Mouse (Mus musculus): ENCODE data around the gene Sqstm1. TPM values are rescaled to one million over a fixed set of nuclear protein-coding genes. Genes with fewer than 3 reads are reported as not detected.

The Sqstm1 gene
- total RNA-seq, 2 experiments from 2014 or later, result 196 to 231 TPM

- no peak for DNase-seq
These were observed 20.1 kb upstream of the Sqstm1 start for GRCm38 (mm10) chr11:50230481-50231304.

- DNase-seq, result no peak
These were observed 18.8 kb upstream of the Sqstm1 start for GRCm38 (mm10) chr11:50229252-50229910.

DNA sequence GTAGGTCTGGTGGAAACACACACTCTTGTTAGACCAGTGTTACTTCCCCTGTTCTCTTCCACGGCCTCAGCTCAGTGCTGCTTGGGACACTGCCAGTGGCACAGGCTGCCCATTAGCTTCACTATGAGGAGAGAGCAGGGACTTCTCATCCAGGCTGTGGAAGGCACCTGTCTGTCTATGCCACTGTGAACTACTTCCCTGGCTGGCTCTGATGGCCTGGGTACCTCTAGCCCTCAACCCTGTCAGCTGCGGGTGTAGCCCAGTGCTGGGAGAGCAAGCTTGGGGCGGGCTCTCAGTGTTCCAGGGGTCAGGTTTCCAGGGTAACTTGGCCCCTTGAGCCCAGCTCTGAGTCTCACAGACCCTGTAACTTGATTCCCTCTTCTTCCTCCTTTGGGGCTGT, 18.1 kb upstream of the Sqstm1 start:
- DNase-seq, result no peak

- no peak for DNase-seq
These were observed 17.1 kb upstream of the Sqstm1 start for GRCm38 (mm10) chr11:50227736-50228135.

DNA sequence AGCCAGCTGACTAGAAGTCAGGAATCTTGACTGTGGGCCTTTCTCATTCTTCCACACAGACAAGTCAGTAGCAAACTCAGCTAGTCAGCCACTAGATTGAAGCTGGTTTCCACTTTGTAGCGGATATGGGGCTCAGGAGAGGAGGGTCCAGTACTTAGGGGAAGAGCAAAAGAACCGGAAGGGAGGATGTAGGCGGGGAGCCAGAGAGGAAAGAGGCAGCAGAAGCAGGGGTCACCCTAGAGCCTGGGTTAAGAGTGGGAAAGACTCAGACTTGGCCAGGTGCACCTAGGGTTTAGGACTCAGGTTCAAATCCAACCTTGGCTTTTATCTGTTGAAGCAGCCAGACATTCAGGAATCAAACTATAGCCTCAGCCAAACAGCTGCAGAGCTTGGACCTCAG, 16.6 kb upstream of the Sqstm1 start:
- no peak for DNase-seq

- no peak for DNase-seq
These were observed 15.8 kb upstream of the Sqstm1 start for GRCm38 (mm10) chr11:50226406-50226805.

DNA sequence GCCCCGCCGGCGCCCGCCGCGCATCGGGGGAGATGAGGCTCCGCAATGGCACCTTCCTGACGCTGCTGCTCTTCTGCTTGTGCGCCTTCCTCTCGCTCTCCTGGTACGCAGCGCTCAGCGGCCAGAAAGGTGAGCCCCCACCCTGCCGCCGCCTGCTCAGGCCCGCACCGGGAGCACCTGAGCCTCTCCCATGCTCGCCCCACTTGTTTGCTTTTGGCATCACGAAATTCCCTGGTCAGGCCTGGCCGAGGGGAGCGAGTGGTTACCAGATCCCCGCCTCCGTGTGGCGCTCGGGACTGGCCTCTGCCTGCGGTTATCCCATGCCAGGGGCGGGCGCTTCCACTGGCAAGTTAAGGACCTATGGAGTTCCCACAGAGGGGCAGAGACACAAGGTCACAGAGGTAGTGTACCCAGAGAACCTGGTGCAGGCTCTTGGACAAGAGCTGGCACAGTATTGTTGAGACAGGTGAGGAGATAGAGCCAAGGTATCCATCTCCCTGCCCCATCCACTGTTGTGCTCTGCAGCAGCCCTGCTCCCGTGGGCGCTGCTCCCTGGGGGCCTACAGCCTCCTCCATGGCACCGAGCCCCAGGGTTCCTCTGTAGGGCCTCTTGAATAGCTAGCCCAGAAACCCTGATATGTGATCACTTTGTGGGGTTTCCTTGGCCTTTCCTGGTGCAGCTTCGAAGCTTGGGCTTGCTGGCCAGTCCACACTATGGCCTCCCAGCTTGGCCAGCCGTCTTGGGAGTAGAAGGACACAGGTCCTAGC, 15.2 kb upstream of the Sqstm1 start:
- peak; percentile 50 for DNase-seq

- peak; percentile 87 for DNase-seq
These were observed 14.3 kb upstream of the Sqstm1 start for GRCm38 (mm10) chr11:50224671-50225530.

DNA sequence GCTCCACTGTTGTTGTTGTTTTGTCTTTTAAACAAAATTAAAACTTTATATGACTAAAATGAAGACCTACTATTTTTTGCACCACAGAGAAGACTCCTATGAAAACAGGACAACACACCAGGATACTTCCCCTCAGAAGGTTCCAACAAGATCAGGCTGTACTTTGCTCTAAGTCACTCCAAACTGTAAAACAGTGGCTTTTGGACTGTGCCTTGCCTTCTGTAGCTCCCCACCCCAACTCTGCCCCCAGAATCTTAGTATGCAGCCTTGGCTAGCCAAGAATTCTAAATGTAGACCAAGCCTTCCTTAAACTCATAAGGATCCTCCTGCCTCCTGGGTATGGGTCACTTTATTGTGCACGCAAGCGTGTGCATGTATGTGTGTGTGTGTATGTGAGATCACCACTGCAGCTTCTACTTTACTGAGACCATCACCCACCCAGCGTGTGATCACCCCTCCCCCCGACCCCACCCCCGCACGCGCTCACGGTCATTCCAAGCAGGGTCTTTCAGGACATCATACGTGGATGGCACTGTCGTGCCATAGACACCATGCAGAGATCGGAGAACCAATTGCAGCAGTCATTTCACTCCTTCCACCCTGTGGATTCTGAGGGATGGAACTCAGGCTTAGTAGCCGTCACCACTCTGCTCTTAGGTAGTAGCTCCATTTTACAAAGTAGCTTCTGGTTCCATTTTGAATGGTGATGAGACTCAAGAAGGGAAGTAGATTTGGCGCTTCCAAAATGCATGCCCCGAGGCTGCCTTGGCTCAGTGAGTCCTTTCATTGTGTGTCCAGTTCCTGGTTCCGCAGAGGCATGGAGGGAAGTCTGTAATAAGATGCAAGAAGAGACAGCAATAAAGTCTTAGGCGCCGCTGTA, 13.4 kb upstream of the Sqstm1 start:
- peak; percentile 1 for DNase-seq

DNA sequence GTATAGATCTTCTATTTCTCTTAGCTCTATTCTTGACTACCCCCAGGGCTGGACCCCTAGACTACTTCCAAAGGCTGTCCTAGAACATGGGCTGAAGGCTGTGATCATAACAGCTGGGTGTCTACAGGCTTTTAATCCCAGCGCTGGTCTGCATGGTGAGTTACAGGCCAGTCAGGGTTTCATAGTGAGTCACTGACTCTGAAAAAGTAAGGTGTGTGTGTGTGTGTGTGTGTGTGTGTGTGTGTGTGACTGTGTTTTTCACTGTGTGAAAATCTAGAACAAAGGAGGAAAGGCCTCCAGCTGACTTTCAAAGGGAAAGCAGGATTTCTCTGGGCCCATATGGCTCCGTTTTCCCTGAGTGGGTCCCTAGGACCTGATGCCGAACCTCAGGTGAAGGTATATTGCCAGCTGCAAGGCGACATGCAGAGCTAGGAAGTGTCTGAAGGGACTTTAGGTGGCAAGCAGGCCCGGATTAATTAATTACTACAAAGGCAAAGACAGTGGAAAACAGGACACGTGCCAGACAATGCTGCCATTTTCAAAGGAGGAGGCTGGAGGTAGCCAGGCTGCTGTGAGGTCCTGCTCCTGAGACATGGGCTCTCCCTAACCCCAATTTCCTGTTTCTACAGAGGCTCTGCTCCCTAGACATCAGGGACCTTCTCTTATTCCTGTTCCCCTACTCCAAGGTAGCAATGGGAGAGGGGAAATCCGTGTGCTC, 12.1 kb upstream of the Sqstm1 start:
- no peak for DNase-seq

GRCm38 (mm10) chr11:50219833-50220232, 9.2 kb upstream of the Sqstm1 start:
- no peak for DNase-seq

DNA sequence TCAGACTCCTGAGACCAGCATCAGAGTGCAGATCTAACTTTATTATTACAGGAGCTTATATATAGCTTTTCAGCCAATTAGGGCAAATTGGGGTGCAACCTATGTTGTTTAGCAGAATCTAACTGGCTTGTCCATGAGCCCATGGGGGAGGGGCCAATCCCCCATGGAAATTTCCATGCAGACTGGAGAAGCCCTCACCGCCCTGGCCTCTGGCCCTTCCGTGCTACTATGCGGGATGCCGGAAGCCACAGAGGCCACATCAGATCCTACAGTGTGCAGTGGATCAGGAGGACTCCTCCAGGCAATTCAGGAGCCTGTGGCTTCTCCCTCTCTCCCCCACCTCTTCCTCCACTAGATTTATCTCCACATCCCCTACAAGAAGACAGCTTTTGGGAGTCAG, 7.2 kb upstream of the Sqstm1 start:
- DNase-seq, result no peak

- DNase-seq, result no peak
These were observed 6.2 kb upstream of the Sqstm1 start for GRCm38 (mm10) chr11:50216724-50217366.

GRCm38 (mm10) chr11:50215633-50216032, 5.0 kb upstream of the Sqstm1 start:
- no peak for DNase-seq

GRCm38 (mm10) chr11:50214631-50215030, 4.0 kb upstream of the Sqstm1 start:
- DNase-seq, result no peak

- DNase-seq, result peak; percentile 56
These were observed 2.5 kb upstream of the Sqstm1 start for GRCm38 (mm10) chr11:50212848-50213758.

DNA sequence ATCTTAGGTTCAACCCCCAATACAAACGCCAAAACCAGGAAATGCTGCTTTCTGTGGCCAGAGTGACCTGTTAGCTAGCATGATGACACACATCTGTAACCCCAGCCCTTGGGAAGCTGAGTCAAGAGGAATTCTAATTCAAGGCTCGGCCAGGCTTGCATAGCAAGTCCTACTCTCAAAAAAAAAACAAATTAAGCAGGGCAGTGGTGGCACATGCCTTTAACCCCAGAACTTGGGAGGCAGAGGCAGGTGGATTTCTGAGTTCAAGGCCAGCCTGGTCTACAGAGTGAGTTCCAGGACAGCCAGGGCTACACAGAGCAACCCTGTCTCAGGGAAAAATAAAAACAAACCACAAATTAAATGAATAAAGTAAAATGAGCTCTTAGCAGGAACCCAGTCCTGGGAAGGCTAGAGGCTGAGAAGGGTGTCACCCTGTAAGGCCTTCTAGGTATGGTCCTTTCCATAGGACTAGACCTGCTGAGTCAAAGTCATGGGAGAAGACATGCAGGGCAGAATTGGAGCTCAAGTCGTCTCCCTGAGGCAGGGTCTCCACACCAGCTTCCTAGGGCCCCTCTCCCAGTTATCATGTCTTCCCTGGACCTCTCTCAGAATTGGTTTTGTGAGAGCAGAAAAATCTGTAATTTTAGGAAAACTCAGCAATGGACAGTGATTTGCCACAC, 1.6 kb upstream of the Sqstm1 start:
- DNase-seq, result no peak
